Mouse (Mus musculus) embryonic facial prominence, embryonic 14.5 days (tissue): ENCODE data around the gene Gm813. TPM values are rescaled to one million over a fixed set of nuclear protein-coding genes. Genes with fewer than 3 reads are reported as not detected.
A peak's percentile ranks its signal among the peaks of the same experiment; 100 is the strongest.

Experiments used
- ATAC-seq: fragments of 200-750 bp; cut with Nextera tagmentation; 2 replicates; pipeline ENCODE4 v1.8.0; 2017; ENCODE audit warnings: low read depth, moderate number of reproducible peaks, moderate TSS enrichment
- DNase-seq: peaks from one replicate; pipeline ENCODE4 v3.0.0-alpha.2; 2015; ENCODE audit warnings: low spot score
- H3K27ac ChIP-seq: fragments of 300-500 bp; sonication (generic); replicated peaks from 2 replicates; pipeline ENCODE4 v1.5.1; 2014; ENCODE audit warnings: low read depth, mild to moderate bottlenecking, low read length, moderate library complexity
- H3K27me3 ChIP-seq: fragments of 300-500 bp; sonication (generic); replicated peaks from 2 replicates; pipeline ENCODE4 v1.6.1; 2014; ENCODE audit warnings: low read length; ENCODE audit not compliant: control insufficient read depth, insufficient read depth
- H3K36me3 ChIP-seq: fragments of 300-500 bp; sonication (generic); 2 replicates; pipeline ENCODE4 v1.6.1; 2014; ENCODE audit warnings: low read length, mixed read lengths; ENCODE audit not compliant: control insufficient read depth, insufficient read depth
- H3K4me1 ChIP-seq: fragments of 300-500 bp; sonication (generic); 2 replicates; pipeline ENCODE4 v1.6.1; 2014; ENCODE audit warnings: antibody characterized with exemption, low read length; ENCODE audit not compliant: control insufficient read depth, insufficient read depth
- H3K4me2 ChIP-seq: fragments of 300-500 bp; sonication (generic); 2 replicates; pipeline ENCODE4 v1.6.1; 2014; ENCODE audit warnings: low read depth, mild to moderate bottlenecking, low read length, moderate library complexity, mixed read lengths
- H3K4me3 ChIP-seq: fragments of 300-500 bp; sonication (generic); 2 replicates; pipeline ENCODE4 v1.5.1; 2014; ENCODE audit warnings: low read depth, mild to moderate bottlenecking, low read length
- H3K9ac ChIP-seq: fragments of 300-500 bp; sonication (generic); 2 replicates; pipeline ENCODE4 v1.6.1; 2014; ENCODE audit warnings: low read depth, mild to moderate bottlenecking, low read length, moderate library complexity, mixed read lengths
- H3K9me3 ChIP-seq: fragments of 300-500 bp; sonication (generic); 2 replicates; pipeline ENCODE4 v1.6.1; 2016; ENCODE audit warnings: low read length; ENCODE audit not compliant: control insufficient read depth
- WGBS: fragments of 180-500 bp; shearing (Covaris S2); extraction: QIAGEN DNeasy Blood & Tissue Kit; methylation state at CpG from one replicate; pipeline ENCODE4 v1.1.7; 2014; 5-methylcytosine and 5-hydroxymethylcytosine counted together
- polyA plus RNA-seq: library from polyadenylated mRNA; unstranded; fragments of >200 nt; fragmentation: Nextera tagmentation; extraction: Ambion mirVana; gene quantifications from 2 replicates; pipeline ENCODE4 v1.2.1, GENCODE M21; 2014

Gene Gm813
- polyA plus RNA-seq, 1 experiment from 2014 or later: not detected

GRCm38 (mm10) chr16:58623944-58624343 lies 7.2 kb upstream of the Gm813 start:
- Histone ChIP-seq H3K27ac (no peak overlapping the region), H3K4me3 (no peak overlapping the region), H3K36me3 (no peaks in the 10 kb centered on the region), H3K4me1 (no peaks in the 10 kb centered on the region), H3K4me2 (no peak overlapping the region), H3K27me3 (no peaks in the 10 kb centered on the region), H3K9me3 (no peaks in the 10 kb centered on the region), H3K9ac (no peak overlapping the region)
- DNase-seq: peak; percentile 30
- ATAC-seq: no peak
- WGBS: 85% methylated on average over 6 of the region's 6 CpGs

DNA sequence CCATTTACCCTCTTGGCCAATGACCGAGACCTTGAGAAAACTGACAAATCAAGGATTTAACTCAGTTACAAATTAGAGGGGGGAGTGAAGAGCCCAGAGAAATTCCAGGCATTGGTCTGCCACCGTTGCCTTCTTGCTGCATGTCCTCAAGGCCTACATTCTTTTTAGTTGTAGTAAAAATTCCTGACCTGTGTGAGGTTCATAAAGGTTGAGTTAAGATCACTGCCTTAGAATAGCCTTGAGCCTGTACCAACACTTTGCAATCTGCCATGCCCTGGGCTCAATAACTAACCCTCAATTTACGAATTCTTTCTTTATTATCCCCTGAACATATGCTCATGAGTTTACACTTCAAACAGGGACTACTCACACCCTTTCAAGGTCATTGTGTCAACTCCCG lies 6.3 kb upstream of the Gm813 start:
- H3K4me1 ChIP-seq: no peaks in the 10 kb centered on the region
- 67% methylated on average over 4 of the region's 4 CpGs for WGBS
- DNase-seq (no peak), ATAC-seq (no peak)
- no peak overlapping the region for H3K27ac ChIP-seq
- H3K27me3 ChIP-seq: no peaks in the 10 kb centered on the region
- H3K4me2 ChIP-seq: no peak overlapping the region
- no peak overlapping the region for H3K9ac ChIP-seq
- H3K36me3 ChIP-seq: no peaks in the 10 kb centered on the region
- no peaks in the 10 kb centered on the region for H3K9me3 ChIP-seq
- no peak overlapping the region for H3K4me3 ChIP-seq

- Histone ChIP-seq H3K9me3 (no peaks in the 10 kb centered on the region), H3K27ac (no peak overlapping the region), H3K4me2 (no peak overlapping the region), H3K36me3 (no peaks in the 10 kb centered on the region), H3K27me3 (no peaks in the 10 kb centered on the region), H3K4me3 (no peak overlapping the region), H3K9ac (no peak overlapping the region), H3K4me1 (no peaks in the 10 kb centered on the region)
- ATAC-seq (no peak), DNase-seq (no peak)
- 84% methylated on average over 3 of the region's 3 CpGs for WGBS
Measured at GRCm38 (mm10) chr16:58622377-58622776, 5.6 kb upstream of the Gm813 start.

DNA sequence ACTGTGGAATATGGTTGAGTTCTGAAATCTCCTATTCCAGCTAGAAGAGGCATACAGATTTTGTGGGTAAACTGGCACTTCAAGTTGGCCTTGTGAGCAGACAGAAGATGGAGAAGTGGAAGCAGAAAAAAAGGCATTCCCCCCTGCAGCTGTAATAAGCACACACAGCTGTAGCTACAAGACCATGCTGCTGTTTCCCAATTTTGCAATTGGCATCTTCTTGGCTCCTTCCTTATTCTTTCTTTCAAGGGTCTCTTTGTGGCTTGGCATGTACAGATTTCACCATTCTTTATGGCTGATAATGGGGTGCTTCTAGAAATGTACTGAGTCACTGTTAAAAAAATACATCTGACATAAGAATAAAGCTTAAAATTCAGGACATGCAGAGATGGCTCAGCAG lies 568 bp upstream of the Gm813 start:
- DNase-seq (no peak), ATAC-seq (no peak)
- Histone ChIP-seq H3K4me1 (no peaks in the 10 kb centered on the region), H3K4me3 (no peak overlapping the region), H3K27ac (no peak overlapping the region), H3K9me3 (no peaks in the 10 kb centered on the region), H3K9ac (no peak overlapping the region), H3K36me3 (no peaks in the 10 kb centered on the region), H3K4me2 (no peak overlapping the region), H3K27me3 (no peaks in the 10 kb centered on the region)

DNA sequence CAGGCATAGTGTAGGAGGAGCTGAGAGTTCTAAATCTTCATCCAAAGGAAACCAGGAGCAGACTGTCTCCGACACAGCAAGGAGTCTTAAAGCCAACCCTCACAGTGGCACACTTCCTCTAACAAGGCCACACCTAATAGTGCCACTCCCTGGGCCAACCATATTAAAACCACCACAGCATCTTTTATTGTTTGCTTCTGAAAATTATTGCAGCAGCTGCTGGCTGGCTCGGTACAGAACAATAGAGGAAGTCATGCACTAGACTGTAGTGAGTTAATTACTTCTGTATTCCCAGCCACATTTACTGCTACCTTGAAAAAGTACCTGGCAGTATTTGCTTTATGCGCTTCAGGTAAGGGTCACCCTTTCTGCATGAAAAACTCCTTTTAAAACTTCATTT lies 3.8 kb downstream of the Gm813 start:
- no peak for ATAC-seq
- WGBS: 81% methylated on average over 3 of the region's 3 CpGs
- no peak overlapping the region for H3K9ac ChIP-seq

GRCm38 (mm10) chr16:58607101-58607500 lies 9.7 kb downstream of the Gm813 start:
- Histone ChIP-seq H3K4me1 (no peaks in the 10 kb centered on the region), H3K36me3 (no peaks in the 10 kb centered on the region), H3K27ac (no peak overlapping the region), H3K9me3 (no peaks in the 10 kb centered on the region), H3K9ac (no peak overlapping the region), H3K4me2 (no peak overlapping the region), H3K4me3 (no peak overlapping the region), H3K27me3 (no peaks in the 10 kb centered on the region)
- WGBS: 42% methylated on average over 5 of the region's 5 CpGs
- ATAC-seq (no peak), DNase-seq (no peak)

More for the DNA sequence above, 3.8 kb downstream of the Gm813 start:
- no peak overlapping the region for H3K27ac ChIP-seq
- no peak for DNase-seq
- H3K4me3 ChIP-seq: no peak overlapping the region
- H3K4me2 ChIP-seq: no peak overlapping the region
- H3K36me3 ChIP-seq: no peaks in the 10 kb centered on the region
- H3K9me3 ChIP-seq: no peaks in the 10 kb centered on the region
- H3K4me1 ChIP-seq: no peaks in the 10 kb centered on the region
- H3K27me3 ChIP-seq: no peaks in the 10 kb centered on the region

GRCm38 (mm10) chr16:58604680-58605079 lies 12.1 kb downstream of the Gm813 start:
- Histone ChIP-seq H3K4me3 (no peak overlapping the region), H3K4me1 (no peaks in the 10 kb centered on the region), H3K27ac (no peak overlapping the region), H3K4me2 (no peak overlapping the region), H3K36me3 (no peaks in the 10 kb centered on the region), H3K9ac (no peak overlapping the region), H3K9me3 (no peaks in the 10 kb centered on the region), H3K27me3 (no peaks in the 10 kb centered on the region)
- DNase-seq (no peak), ATAC-seq (no peak)

- no peak overlapping the region for H3K9ac ChIP-seq
- H3K9me3 ChIP-seq: no peaks in the 10 kb centered on the region
- no peaks in the 10 kb centered on the region for H3K4me1 ChIP-seq
- H3K27ac ChIP-seq: no peak overlapping the region
- H3K4me2 ChIP-seq: no peak overlapping the region
- H3K36me3 ChIP-seq: no peaks in the 10 kb centered on the region
- no peak for ATAC-seq
- H3K27me3 ChIP-seq: no peaks in the 10 kb centered on the region
- no peak overlapping the region for H3K4me3 ChIP-seq
- WGBS: 72% methylated on average over 2 of the region's 2 CpGs
- DNase-seq: no peak
Measured at GRCm38 (mm10) chr16:58603831-58604230, 12.9 kb downstream of the Gm813 start.

DNA sequence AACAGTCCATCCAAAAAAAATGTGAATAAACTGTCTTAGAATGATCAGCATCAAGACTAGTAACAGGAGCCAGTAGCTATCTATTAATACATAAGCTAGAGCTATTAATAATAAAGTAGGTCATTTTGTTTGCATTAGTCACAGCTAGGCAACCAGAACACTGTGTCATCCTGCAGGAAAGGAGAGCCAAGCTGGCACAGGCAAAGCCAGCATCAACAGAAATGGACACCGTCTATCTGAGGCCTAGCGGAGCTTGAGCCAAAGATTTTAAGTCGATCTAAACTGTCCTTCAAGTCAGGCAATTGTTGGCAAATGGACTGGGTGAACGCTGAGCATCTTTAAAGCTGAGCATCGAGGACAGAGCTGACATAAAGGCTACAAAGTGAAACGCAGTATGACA lies 15.9 kb downstream of the Gm813 start:
- no peaks in the 10 kb centered on the region for H3K9me3 ChIP-seq
- DNase-seq (no peak), ATAC-seq (no peak)
- no peaks in the 10 kb centered on the region for H3K36me3 ChIP-seq
- no peak overlapping the region for H3K27ac ChIP-seq
- H3K4me3 ChIP-seq: no peak overlapping the region
- no peak overlapping the region for H3K4me2 ChIP-seq
- H3K27me3 ChIP-seq: no peaks in the 10 kb centered on the region
- WGBS: 92% methylated on average over 6 of the region's 6 CpGs
- H3K4me1 ChIP-seq: no peaks in the 10 kb centered on the region
- H3K9ac ChIP-seq: no peak overlapping the region
